Mouse (Mus musculus) urinary bladder, postnatal 25 days (tissue): ENCODE measurements around the gene Ormdl3.
"Not testable (repeated sequence)": the region's sequence is repeated elsewhere in the genome, so short reads cannot be mapped to it uniquely, and the experiment has no call there.

ENCODE experiments used
- DNase-seq: peaks from one replicate; pipeline ENCODE4 v3.0.0; 2022; ENCODE audit warnings: low spot score

Gene Ormdl3

GRCm38 (mm10) chr11:98586892-98587563 lies at the start of gene Ormdl3:
Gene Ormdl3 (minus strand): TSS chr11:98587368.
- peak; percentile 98 for DNase-seq

- peak; percentile 8 for DNase-seq
These were observed 48.3 kb upstream of the Ormdl3 start for GRCm38 (mm10) chr11:98635312-98635970.

GRCm38 (mm10) chr11:98630646-98631045 lies 43.5 kb upstream of the Ormdl3 start:
- DNase-seq: no peak

DNA sequence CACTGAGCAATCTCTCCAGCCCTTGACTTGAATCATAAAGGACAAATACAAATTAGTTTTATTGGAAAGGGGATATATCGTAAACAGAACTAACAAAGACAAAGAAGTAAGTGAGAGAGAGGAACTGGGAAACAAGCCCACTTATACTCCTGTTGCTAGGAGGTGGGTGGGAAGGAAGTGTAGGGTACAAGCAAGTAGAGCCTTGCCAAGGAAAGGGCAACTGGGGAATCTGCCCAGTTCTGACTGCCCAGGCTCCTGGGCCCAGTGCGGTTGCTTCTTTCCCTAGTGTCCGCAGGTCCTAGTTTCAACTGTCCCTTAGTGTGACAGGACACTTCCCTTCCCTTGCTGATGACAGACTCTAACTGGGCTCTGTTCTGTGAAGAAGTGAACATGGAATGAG lies 41.5 kb upstream of the Ormdl3 start:
- no peak for DNase-seq

DNA sequence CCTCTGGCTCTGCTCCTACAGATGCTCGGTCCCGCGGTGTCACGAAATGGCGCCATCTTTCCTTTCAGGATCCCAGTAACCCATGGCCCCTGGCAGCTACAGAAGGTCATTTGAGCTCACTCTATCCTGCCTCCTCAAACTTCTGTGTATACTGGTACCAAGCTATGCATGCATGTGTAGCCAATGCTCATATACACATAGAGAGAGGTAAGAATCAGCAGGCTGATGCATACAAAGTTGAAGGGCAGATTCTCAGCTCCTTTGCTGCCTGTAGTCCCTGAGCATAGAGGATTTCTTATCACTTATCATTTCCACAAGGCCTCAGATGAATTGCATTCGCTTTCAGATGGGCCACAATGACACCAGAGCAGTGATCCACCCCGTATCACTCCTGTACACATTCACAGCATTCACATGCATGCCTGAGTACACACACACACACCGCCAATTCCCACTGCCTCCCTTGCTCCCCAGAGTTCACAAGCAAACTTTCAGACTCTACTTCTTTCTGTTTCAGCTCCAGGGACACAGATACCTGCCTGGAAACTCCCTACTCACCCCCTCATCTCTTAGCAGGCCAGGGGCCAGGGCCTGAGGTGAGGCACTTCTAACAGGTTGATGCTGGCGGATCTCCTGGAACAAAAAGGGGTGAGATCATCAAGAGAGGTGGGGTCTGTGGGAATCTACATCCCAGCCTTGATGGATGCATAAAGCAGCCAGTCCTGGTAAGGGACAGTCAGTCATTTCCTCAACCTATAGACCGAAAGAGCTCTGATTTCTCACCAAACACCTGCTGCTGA lies 38.6 kb upstream of the Ormdl3 start, which contains the start of the genes Gm12355 and Gsdma3:
Gm12355 (minus strand) TSS at position 51 of the 800 bp plus-strand sequence.
Gsdma3 (plus strand) TSS at position 750 of the 800 bp plus-strand sequence.
- DNase-seq: no peak

GRCm38 (mm10) chr11:98624381-98624780 lies 37.2 kb upstream of the Ormdl3 start:
- not testable (repeated sequence) for DNase-seq

- DNase-seq: not testable (repeated sequence)
These were observed 36.8 kb upstream of the Ormdl3 start for GRCm38 (mm10) chr11:98623981-98624380.

DNA sequence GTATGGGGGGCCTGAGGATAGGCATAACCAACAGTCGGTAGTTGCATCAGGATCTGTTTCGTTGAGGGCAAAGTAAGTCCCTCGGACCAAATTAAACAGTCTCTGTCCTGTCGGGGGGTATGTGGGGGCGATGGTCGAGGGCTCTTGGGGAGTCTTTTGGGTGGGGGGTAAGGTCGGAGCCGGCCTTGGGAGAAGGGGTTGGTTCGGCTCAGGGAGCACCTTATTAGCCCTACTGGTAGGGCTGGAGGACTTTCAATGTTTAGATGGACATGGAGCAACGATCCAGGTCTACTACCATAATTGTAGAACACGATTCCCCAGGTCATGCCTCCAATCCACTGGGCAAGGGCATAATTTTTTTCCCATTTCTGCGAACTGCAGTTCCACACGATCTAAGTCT lies 33.6 kb upstream of the Ormdl3 start:
- no peak for DNase-seq

GRCm38 (mm10) chr11:98606763-98607162 lies 19.6 kb upstream of the Ormdl3 start:
- no peak for DNase-seq

GRCm38 (mm10) chr11:98604911-98605310 lies 17.7 kb upstream of the Ormdl3 start:
- not testable (repeated sequence) for DNase-seq

- no peak for DNase-seq
These were observed 16.8 kb upstream of the Ormdl3 start for GRCm38 (mm10) chr11:98603953-98604352.

DNA sequence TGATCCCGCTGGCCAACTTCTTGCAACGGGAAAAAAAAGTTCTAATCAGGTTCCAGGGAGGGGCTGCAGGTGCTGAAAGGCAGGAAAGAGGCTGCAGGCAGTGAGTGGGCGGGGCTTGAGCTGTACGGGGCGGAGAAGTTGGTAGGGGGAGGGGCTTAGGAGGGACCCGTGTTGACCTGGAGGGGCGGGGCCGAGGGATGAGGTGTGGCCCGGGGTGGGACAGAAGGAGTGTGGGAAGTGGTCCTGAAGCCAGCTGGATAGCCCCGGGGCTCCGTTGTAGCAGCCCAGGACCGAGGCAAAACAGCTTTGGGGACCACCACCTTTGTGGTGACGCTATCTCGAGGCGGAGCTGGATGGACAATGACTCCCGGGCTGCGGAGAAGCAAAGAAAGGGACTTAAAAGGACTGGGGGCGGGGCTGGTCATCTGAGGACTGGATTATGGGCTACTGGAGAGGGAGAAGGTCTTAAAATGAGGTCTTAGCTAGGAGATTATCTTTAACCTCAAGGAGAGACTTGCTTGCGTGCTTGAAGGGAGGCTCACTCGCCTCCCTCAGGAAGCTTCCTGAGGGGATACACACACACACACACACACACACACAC lies 15.0 kb upstream of the Ormdl3 start:
- no peak for DNase-seq

DNA sequence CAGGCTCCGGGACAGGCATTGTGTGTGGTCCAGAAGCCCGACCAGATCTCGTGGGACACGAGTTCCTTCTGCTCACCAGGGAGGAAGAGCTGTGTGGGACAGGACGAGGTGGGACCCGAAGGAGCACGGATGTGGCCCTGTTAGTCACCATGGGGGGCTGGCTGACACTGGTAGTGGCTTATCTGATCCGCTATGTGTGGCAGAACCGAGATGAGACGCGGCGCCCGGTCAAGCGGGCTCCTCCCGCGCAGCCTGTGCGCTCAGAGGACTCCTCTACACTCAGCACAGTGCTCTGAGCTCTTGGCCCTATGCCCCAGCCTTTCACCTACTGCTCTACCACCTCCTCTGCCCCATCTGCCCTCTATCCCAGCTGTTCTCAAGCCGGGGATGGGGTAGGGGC lies 12.1 kb upstream of the Ormdl3 start:
- no peak for DNase-seq

- DNase-seq: no peak
These were observed 11.7 kb upstream of the Ormdl3 start for GRCm38 (mm10) chr11:98598851-98599290.

GRCm38 (mm10) chr11:98597991-98598390 lies 10.8 kb upstream of the Ormdl3 start, which contains the start of gene Lrrc3c:
Gene Lrrc3c (plus strand): TSS chr11:98598291.
- no peak for DNase-seq

GRCm38 (mm10) chr11:98597363-98597762 lies 10.2 kb upstream of the Ormdl3 start:
- DNase-seq: peak; percentile 52

- no peak for DNase-seq
These were observed 8.8 kb upstream of the Ormdl3 start for GRCm38 (mm10) chr11:98595955-98596354.

GRCm38 (mm10) chr11:98595473-98595872 lies 8.3 kb upstream of the Ormdl3 start:
- DNase-seq: no peak

DNA sequence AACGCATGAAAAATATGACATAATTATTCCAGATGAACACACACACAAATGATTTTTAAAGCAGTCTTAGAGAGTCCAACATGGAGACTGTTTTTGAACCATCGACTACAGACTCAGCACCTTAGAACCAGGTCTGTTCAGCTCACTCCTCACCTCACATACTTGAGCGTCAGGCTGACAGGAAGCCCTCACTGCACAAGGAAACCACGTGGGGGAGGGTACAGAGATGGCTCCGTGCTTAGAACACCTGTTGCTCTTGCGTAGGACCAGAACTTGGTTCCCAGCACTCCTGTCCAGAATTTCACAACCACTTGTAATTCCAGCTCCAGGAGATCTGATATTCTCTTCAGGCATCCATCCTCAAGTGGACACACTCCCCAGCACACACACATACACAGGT lies 7.9 kb upstream of the Ormdl3 start:
- no peak for DNase-seq

DNA sequence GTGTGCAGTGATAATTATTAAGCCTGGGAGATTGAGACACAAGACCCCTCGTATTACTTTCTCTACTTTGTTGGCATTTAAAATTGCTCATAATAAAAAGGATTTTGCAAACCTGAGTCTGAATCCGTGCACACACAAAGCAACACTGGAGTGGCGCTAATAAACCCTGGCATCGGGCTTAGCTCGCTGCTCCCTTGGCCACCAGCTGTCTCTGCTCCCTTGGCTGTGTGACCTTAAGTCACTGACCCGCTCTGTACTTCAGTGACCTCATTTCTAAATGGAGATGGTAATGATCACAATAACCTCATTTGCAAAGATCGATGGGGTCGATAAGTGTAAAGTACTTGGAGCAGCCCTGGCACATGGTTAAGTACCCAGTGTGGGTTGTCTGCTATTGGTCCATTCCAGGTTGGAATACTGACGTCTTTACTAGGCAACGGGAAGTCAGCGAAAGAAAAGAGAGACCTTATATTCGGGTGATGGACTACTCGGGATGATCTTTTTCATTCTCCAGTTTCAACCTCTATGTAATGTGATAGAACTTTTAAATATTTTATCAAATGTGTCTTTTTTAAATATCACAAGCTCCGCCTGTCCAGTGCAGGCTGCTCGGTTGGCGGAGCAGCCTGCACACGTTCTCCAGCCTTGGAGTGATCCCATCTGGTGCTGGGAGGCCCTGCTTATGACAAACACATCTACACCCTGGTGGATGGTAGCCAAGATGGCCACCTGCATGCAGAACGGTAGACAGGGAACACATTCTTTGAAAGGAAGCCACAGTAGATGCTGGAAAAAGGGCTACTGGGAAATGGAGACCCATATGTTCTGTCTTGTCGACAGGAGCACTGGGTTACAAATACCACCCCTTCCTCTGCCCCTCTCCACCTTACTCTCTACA lies 3.6 kb upstream of the Ormdl3 start:
- no peak for DNase-seq

GRCm38 (mm10) chr11:98589306-98589705 lies 2.1 kb upstream of the Ormdl3 start:
- no peak for DNase-seq
